Mouse (Mus musculus) liver, embryonic 13.5 days (tissue): Measurements from ENCODE around the gene Orm1. TPM values are rescaled to one million over a fixed set of nuclear protein-coding genes. Genes with fewer than 3 reads are reported as not detected.
A peak's percentile ranks its signal among the peaks of the same experiment; 100 is the strongest.
"Not testable (repeated sequence)": the region's sequence is repeated elsewhere in the genome, so short reads cannot be mapped to it uniquely, and the experiment has no call there.

Source experiments
- ATAC-seq: fragments of 200-750 bp; cut with Nextera tagmentation; 2 replicates; pipeline ENCODE4 v1.8.0; 2017; ENCODE audit warnings: low read depth, mild to moderate bottlenecking, moderate number of reproducible peaks, moderate library complexity
- DNase-seq: peaks from one replicate; pipeline ENCODE4 v3.0.0; 2022
- H3K27ac ChIP-seq: fragments of 300-500 bp; sonication (generic); 2 replicates; pipeline ENCODE4 v1.5.1; 2015; ENCODE audit warnings: moderate library complexity, mild to moderate bottlenecking, inconsistent platforms
- H3K27me3 ChIP-seq: fragments of 300-500 bp; sonication (generic); 2 replicates; pipeline ENCODE4 v1.6.1; 2015; ENCODE audit warnings: mild to moderate bottlenecking, inconsistent platforms
- H3K36me3 ChIP-seq: fragments of 300-500 bp; sonication (generic); 2 replicates; pipeline ENCODE4 v1.6.1; 2015; ENCODE audit warnings: mild to moderate bottlenecking, inconsistent platforms
- H3K4me1 ChIP-seq: fragments of 300-500 bp; sonication (generic); replicated peaks from 2 replicates; pipeline ENCODE4 v1.6.1; 2015; ENCODE audit warnings: inconsistent platforms
- H3K4me2 ChIP-seq: fragments of 300-500 bp; sonication (generic); 2 replicates; pipeline ENCODE4 v1.6.1; 2015; ENCODE audit warnings: inconsistent platforms, mild to moderate bottlenecking, moderate library complexity
- H3K4me3 ChIP-seq: fragments of 300-500 bp; sonication (generic); replicated peaks from 2 replicates; pipeline ENCODE4 v1.5.1; 2015; ENCODE audit warnings: mild to moderate bottlenecking, inconsistent platforms
- H3K9ac ChIP-seq: fragments of 300-500 bp; sonication (generic); 2 replicates; pipeline ENCODE4 v1.6.1; 2015; ENCODE audit warnings: mild to moderate bottlenecking, inconsistent platforms
- H3K9me3 ChIP-seq: fragments of 300-500 bp; sonication (generic); replicated peaks from 2 replicates; pipeline ENCODE4 v1.6.1; 2016; ENCODE audit warnings: inconsistent platforms
- WGBS: fragments of 180-500 bp; shearing (Covaris S2); methylation state at CpG from one replicate; pipeline ENCODE4 v1.1.7; 2015; ENCODE audit not compliant: insufficient replicate concordance; 5-methylcytosine and 5-hydroxymethylcytosine counted together
- polyA plus RNA-seq: library from polyadenylated mRNA; unstranded; fragments of >200 nt; fragmentation: Nextera tagmentation; extraction: Ambion mirVana; gene quantifications from 2 replicates; pipeline ENCODE4 v1.2.1, GENCODE M21; 2015

The Orm1 gene
- polyA plus RNA-seq, 1 experiment from 2014 or later, result not detected

DNA sequence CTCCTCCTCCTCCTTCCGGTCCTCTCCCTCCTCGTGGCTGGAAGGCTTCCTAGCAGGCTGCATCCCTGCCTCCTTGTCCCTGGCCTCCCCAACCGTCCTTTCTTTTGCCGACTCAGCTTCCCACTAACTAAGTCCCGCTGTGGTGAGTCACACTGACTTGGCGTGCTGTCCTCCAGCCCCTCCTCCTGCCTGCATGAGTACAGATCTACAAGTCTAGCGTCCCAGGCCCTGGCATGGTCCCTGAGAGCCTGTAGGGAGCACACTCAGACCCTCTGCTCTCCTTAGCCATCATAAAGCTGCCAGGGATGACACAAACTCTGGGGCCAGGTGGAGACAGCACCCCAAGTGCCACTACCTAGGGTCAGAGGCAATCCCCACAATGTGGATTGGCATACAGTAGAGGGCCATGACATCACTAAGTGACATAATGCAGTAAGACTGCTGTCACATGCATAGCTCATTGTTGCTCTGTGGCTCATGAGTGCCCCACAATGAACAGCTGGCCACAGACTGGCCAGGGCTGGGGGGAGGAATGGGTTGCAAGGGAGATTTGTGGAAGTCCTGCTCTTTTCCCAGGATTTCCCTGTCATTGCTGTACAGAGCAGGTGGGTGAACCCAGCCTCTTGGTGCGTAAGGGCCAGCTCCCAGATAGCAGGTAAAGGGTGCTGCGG lies 28.1 kb upstream of the Orm1 start:
- 51% methylated on average over 9 of the region's 9 CpGs for WGBS
- H3K27me3 ChIP-seq, result no peaks in the 10 kb centered on the region
- H3K27ac ChIP-seq, result no peak overlapping the region
- H3K9me3 ChIP-seq, result no peaks in the 10 kb centered on the region
- H3K4me2 ChIP-seq, result no peak overlapping the region
- no peak for DNase-seq
- no peak overlapping the region for H3K9ac ChIP-seq
- ATAC-seq, result no peak
- no peak overlapping the region for H3K4me3 ChIP-seq
- H3K4me1 ChIP-seq, result no peaks in the 10 kb centered on the region
- 0 out of 2 replicates have a peak, but pooled peaks cover 4% of the 10 kb centered on the region for H3K36me3 ChIP-seq

DNA sequence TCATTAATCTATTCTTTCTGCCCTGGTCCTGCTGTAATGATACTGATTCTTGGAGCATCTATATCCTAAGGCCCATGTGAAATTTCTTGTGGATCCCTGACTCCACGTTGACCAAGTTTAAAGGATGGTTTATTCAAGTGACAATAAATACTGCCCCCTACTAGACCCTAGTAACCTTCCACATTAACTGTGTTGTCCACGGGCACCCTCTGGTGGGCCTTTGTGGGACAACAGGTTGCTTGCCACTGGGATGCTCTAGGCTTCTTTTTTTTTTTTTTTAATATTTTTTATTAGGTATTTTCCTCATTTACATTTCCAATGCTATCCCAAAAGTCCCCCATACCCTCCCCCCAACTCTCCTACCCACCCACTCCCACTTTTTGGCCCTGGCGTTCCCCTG lies 24.8 kb upstream of the Orm1 start:
- H3K4me2 ChIP-seq, ATAC-seq, H3K4me1 ChIP-seq, H3K9me3 ChIP-seq, H3K9ac ChIP-seq, H3K27ac ChIP-seq, H3K4me3 ChIP-seq, H3K27me3 ChIP-seq: not testable (repeated sequence)
- WGBS, result 14% methylated on average over 3 of the region's 3 CpGs
- H3K36me3 ChIP-seq, result peaks cover 15% of the 10 kb centered on the region; the same call in 1 of the 2 replicates
- peak; percentile 9 for DNase-seq

DNA sequence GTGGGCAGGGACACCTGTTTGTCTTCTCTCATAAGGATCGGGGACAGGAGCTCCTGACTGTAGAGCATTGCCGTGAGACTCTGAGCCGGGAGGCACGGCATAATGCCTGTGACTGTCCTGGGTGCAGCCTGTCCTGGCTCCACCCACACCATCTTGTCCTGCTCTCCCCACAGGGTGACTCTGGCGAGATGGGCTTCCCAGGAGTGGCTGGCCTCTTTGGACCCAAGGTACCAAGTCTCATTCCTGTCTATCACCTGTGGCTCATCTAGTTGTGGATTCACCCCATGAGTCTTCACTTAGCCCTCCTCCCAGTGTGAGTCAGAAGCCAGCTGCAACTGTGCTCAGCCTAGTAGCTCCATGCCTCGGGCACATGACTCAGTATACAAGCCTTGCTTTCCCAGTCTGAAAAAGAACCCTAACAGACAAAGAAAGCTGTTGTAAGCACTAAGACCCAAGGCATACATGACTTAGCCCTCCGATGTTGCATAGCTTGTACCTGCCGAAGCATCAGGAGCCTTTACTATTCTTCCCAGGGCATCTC lies 21.0 kb upstream of the Orm1 start:
- peaks cover 15% of the 10 kb centered on the region; the same call in 1 of the 2 replicates for H3K36me3 ChIP-seq
- no peak overlapping the region for H3K4me3 ChIP-seq
- WGBS, result 58% methylated on average over 8 of the region's 8 CpGs
- ATAC-seq (no peak), DNase-seq (no peak)
- H3K9ac ChIP-seq, result no peak overlapping the region
- H3K9me3 ChIP-seq, result no peaks in the 10 kb centered on the region
- H3K27me3 ChIP-seq, result no peaks in the 10 kb centered on the region
- no peak overlapping the region for H3K27ac ChIP-seq
- H3K4me2 ChIP-seq, result no peak overlapping the region
- no peaks in the 10 kb centered on the region for H3K4me1 ChIP-seq

DNA sequence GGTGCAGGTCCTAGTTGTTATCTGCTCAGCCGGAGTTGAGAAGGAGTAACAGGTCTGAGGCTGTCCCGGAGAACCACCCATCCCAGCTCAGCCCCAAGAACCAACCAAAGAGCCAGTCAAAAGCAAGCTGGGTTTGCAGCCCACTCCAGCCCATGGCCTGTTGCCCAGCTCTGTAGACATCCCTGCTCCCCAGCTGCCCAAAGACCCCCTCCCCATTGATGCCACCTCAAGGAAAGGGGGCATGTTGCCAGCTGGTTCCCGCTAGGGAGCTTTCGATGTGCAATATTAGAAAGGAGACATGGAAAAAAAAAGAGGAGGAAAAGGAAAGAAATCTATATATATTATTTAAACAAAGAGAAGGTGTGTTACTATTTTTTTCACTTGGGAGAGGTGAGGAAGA lies 11.0 kb upstream of the Orm1 start:
- no peaks in the 10 kb centered on the region for H3K27me3 ChIP-seq
- H3K9me3 ChIP-seq, result no peaks in the 10 kb centered on the region
- WGBS, result 80% methylated on average over 4 of the region's 4 CpGs
- DNase-seq (no peak), ATAC-seq (no peak)
- no peak overlapping the region for H3K4me2 ChIP-seq
- peaks cover 9% of the 10 kb centered on the region; the same call in 1 of the 2 replicates for H3K36me3 ChIP-seq
- no peak overlapping the region for H3K4me3 ChIP-seq
- no peak overlapping the region for H3K9ac ChIP-seq
- H3K4me1 ChIP-seq, result no peaks in the 10 kb centered on the region
- H3K27ac ChIP-seq, result no peak overlapping the region

DNA sequence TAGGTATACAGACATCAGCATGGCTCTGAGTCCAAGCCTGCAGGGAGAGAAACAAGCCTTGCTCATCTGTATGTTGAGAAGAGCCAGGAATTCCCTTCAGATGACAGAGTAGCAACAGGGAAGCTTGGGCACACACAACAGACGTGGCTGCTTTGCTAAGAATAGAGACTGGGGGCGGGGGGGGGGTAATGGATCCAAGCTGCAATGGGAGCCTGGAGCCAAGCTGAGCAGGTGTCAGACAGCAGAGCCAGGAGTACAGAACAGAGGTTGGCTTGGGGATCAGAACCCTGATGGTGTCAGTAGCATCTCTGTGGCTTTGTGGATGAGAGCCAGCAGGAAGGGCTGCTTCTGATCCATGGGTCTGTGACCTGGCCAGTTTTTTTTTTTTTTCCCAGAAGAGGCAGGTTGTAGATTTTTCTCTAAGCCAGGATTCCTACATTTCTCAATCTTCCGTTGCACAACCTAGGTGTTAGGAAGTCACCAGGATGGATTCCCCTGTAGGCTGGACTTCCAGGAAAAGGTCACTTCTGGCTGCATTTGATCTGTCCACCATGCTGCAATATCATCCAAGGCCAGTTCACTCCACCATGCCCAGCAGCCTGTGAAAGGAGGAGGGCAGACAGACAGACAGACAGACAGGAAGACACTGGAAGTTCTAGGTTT lies 5.8 kb upstream of the Orm1 start:
- no peaks in the 10 kb centered on the region for H3K36me3 ChIP-seq
- H3K4me2 ChIP-seq, result no peak overlapping the region
- no peak for ATAC-seq
- no peak overlapping the region for H3K27ac ChIP-seq
- H3K27me3 ChIP-seq, result no peaks in the 10 kb centered on the region
- H3K9ac ChIP-seq, result no peak overlapping the region
- WGBS, result 46% methylated on average over 3 of the region's 3 CpGs
- no peak for DNase-seq
- no peaks in the 10 kb centered on the region for H3K4me1 ChIP-seq
- H3K4me3 ChIP-seq, result no peak overlapping the region
- no peaks in the 10 kb centered on the region for H3K9me3 ChIP-seq

DNA sequence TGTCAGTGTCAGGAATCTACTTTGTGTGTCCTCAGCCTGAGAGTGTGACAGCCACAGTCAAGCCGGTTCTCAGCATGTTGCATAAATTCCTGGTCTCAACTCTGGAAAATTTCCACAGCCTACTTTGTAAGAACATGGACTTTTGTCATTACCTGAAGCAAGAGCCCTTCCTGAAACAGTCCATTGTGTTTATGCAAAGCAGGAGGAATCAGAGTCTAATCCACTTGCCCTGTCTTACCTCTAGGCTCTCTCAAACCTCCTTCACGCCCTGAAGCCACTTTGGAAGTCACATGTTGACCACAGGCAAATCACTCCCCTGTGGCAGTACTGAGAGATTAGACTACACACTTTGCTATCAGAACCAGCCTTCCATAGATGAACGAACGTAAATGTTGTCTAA lies 1.9 kb upstream of the Orm1 start:
- no peak overlapping the region for H3K4me3 ChIP-seq
- no peak overlapping the region for H3K9ac ChIP-seq
- DNase-seq, result no peak
- no peak overlapping the region for H3K27ac ChIP-seq
- 49% methylated on average over 4 of the region's 4 CpGs for WGBS
- H3K27me3 ChIP-seq, result no peaks in the 10 kb centered on the region
- no peak for ATAC-seq
- no peak overlapping the region for H3K4me2 ChIP-seq
- no peaks in the 10 kb centered on the region for H3K36me3 ChIP-seq
- no peaks in the 10 kb centered on the region for H3K9me3 ChIP-seq
- no peaks in the 10 kb centered on the region for H3K4me1 ChIP-seq

DNA sequence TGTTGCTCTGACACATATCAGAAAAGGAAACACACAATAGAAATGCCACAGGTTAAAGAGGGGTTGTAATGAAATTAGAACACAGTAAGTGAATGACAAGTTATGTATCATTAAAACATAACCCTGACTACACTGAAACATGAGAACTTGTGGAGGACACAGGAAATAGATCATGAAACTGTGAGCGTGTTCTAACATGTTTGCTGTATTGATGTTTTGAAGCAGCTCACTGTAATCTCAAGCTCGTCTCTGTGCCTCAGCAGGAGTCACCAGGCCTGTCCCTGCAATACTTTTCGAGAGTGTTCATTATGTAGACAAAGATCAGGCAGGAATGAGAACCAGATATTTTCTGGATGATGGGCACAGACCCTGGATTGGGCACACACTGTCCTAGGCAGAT lies 752 bp upstream of the Orm1 start:
- ATAC-seq (no peak), DNase-seq (no peak)
- H3K36me3 ChIP-seq, result no peaks in the 10 kb centered on the region
- H3K9me3 ChIP-seq, result no peaks in the 10 kb centered on the region
- H3K4me3 ChIP-seq, result no peak overlapping the region
- no peak overlapping the region for H3K27ac ChIP-seq
- WGBS, result 47% methylated on average over 3 of the region's 3 CpGs
- H3K4me2 ChIP-seq, result no peak overlapping the region
- no peak overlapping the region for H3K9ac ChIP-seq
- no peaks in the 10 kb centered on the region for H3K27me3 ChIP-seq
- H3K4me1 ChIP-seq, result no peaks in the 10 kb centered on the region

DNA sequence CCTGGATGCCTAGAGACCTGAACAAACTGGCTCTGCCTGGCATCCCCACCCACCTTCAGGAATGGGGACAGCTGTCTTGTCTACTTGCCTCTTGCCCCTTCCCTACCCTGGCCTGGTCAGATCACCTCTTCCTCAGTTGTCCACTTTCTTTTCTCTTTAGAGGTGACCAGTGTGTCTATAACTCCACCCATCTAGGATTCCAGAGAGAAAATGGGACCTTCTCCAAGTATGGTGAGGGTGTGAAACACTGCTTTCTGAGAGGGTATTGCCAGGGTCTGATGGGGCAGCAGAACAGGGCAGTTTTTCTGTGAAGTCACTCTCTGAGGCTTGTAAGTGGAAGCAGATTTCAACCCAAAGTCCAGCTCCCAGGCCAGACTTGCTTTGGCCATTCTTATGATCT lies 901 bp downstream of the Orm1 start:
- H3K27ac ChIP-seq, result no peak overlapping the region
- H3K27me3 ChIP-seq, result no peaks in the 10 kb centered on the region
- no peaks in the 10 kb centered on the region for H3K9me3 ChIP-seq
- H3K4me1 ChIP-seq, result no peaks in the 10 kb centered on the region
- H3K36me3 ChIP-seq, result no peaks in the 10 kb centered on the region
- H3K9ac ChIP-seq, result no peak overlapping the region
- H3K4me3 ChIP-seq, result no peak overlapping the region
- DNase-seq, result no peak
- H3K4me2 ChIP-seq, result no peak overlapping the region
- no peak for ATAC-seq

DNA sequence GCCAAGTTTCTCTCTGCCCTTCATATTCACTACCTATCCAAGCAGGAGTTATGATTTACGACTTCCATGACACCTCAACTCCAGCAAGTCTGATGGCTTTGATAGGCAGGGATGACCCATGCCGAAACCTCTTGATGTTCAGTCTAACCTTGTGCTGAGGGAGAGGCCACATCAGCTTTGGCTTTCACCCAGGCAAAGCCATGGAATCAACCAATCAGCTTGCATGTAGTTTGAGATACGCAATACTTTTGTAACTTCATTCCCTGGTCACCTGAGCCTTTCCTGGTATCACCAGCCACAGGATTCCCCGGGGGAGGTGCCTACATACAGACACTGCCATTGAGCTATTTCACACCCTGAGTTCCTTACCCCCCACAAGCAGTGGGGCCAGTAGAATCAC lies 2.3 kb downstream of the Orm1 start:
- DNase-seq (no peak), ATAC-seq (no peak)
- H3K9me3 ChIP-seq, result no peaks in the 10 kb centered on the region
- no peaks in the 10 kb centered on the region for H3K27me3 ChIP-seq
- no peaks in the 10 kb centered on the region for H3K4me1 ChIP-seq
- no peak overlapping the region for H3K4me3 ChIP-seq
- no peak overlapping the region for H3K4me2 ChIP-seq
- no peak overlapping the region for H3K27ac ChIP-seq
- 70% methylated on average over 4 of the region's 4 CpGs for WGBS
- no peak overlapping the region for H3K9ac ChIP-seq
- no peaks in the 10 kb centered on the region for H3K36me3 ChIP-seq

DNA sequence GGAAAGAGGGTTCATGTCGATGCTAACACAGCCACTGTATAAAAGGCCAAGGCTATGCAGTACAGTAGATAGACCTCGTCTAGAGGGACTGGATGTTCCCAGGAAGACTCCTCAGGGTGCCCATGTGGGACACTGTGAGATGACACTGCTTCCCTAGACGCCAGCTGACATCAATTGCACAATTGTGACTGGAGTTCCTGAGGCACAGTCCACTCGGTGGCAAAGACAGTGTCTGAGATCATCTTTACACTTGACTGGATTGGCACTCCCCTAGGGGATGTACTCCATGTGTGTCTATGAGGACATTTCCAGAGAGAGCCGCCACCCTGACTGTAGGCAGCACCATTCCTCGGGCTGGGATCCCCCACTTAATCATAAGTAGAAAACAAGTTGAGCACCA lies 4.2 kb downstream of the Orm1 start:
- no peak overlapping the region for H3K4me3 ChIP-seq
- H3K36me3 ChIP-seq, result no peaks in the 10 kb centered on the region
- 49% methylated on average over 6 of the region's 6 CpGs for WGBS
- no peaks in the 10 kb centered on the region for H3K4me1 ChIP-seq
- ATAC-seq (no peak), DNase-seq (no peak)
- no peak overlapping the region for H3K9ac ChIP-seq
- H3K27ac ChIP-seq, result no peak overlapping the region
- no peak overlapping the region for H3K4me2 ChIP-seq
- H3K9me3 ChIP-seq, result no peaks in the 10 kb centered on the region
- H3K27me3 ChIP-seq, result no peaks in the 10 kb centered on the region

DNA sequence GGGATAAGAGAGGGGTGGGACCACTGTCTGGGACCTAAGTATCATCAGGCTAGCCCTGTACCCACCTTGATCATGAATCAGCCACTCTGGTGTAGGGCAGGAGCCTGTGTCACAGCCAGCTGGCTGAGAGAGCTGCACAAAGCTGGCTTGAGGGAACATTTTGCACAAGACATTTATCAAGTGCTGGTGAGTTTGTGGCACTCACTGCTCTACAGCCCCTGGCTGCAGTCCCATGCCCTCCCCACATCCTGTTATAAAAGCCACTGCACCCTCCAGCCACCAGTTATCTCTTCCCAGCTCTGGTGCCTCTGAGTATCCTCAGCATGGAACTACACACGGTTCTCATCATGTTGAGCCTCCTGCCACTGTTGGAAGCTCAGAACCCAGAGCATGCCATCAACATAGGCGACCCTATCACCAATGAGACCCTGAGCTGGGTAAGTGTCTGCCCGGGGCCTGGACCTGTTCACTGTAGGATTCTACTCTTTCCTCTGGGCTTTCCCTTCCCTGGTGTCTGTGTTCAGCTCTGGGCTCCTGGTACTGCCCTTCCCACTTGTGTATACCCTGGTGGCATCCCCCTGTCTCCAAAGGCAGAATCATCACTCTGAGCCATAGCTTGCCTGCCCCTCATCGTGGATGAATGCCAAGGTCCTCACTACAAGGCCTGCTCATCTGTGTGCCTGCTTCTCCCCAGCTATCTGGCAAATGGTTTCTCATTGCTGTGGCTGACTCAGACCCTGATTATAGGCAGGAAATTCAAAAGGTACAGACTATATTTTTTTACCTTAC lies 11.7 kb downstream of the Orm1 start, which contains the start of gene Orm3:
Gene Orm3 (plus strand): TSS at position 286 of the 789 bp plus-strand sequence.
- H3K4me1 ChIP-seq, result peaks cover 6% of the 10 kb centered on the region; the same call in 1 of the 2 replicates
- WGBS, result 35% methylated on average over 4 of the region's 4 CpGs
- DNase-seq (no peak), ATAC-seq (no peak)
- no peak within 1 kb of the TSS for H3K27ac ChIP-seq
- no peaks in the 10 kb centered on the region for H3K9me3 ChIP-seq
- H3K4me3 ChIP-seq, result no peak within 1 kb of the TSS
- no peak within 1 kb of the TSS for H3K9ac ChIP-seq
- no peak within 1 kb of the TSS for H3K4me2 ChIP-seq
- no peaks in the 10 kb centered on the region for H3K36me3 ChIP-seq
- H3K27me3 ChIP-seq, result no peaks in the 10 kb centered on the region
